Mouse (Mus musculus): ENCODE results near the gene Taar1.

Gene Taar1

DNA sequence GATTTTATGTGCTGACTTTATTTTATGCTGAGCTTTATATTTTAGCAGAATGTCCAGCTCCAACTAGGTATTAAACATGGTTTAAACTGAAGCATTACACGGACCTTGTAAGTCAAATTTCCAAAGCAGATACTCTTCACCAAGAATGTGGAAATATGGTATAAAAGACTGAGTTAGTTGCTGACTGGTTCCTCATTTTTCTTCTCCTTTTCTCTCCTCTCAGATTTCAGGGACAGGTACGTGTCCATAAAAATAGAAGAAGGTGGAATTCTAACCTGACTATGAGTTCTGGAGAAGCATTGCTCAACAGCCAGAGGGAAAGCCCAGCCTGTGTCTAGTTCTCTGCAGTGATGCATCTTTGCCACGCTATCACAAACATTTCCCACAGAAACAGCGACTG lies at the start of gene Taar1:
Gene Taar1, plus strand, starts transcription at position 301 of the 400 bp plus-strand sequence.
- no peak for DNase-seq (ENCODE audit: low read depth)

GRCm38 (mm10) chr10:23880695-23881094 lies 39.5 kb upstream of the Taar1 start:
- DNase-seq (ENCODE audit: low read depth) = no peak

GRCm38 (mm10) chr10:23884910-23885309 lies 35.2 kb upstream of the Taar1 start:
- no peak for DNase-seq (ENCODE audit: low read depth)

DNA sequence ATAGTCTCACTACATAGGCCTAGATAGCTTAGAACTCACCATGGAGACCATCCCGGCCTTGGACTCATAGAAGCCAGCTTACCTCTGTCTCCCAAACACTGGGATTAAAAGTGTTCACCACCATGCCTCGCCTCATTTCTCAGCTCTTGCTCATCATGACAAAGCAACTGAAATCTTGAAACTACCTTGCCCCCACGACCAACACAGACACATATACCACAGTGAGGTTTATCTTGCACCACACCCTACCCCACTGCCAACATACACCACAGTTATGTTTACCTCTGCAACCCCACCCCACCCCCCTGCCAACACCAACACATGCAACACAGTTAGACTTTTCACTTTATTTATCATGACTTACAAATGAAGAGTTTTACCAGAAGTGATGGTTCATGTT lies 34.1 kb upstream of the Taar1 start:
- no peak for DNase-seq (ENCODE audit: low read depth)

DNA sequence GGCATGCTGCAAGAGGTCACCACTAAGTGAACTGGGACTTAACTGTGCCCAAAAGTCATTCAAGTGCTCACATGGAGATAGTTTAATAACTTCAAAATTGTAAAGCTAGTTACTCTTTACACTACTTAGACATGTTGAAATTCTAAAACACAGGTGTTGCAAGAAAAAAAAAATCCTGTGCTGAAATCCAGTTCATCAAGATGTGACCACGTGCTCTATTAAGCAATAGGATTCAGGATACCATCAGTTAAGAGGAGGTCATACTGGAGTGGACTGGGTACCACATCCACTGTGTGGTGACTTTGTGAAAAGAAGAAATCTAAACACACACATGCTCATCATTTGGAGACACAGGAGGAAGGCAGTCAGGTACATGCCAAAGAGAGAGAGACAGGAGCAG lies 27.2 kb upstream of the Taar1 start:
- no peak for DNase-seq (ENCODE audit: low read depth)

GRCm38 (mm10) chr10:23894601-23895349 lies 25.4 kb upstream of the Taar1 start, which contains the start of gene Vnn1:
Vnn1 (plus strand) TSS chr10:23894688.
- peak; percentile 29 for DNase-seq (ENCODE audit: low read depth)

DNA sequence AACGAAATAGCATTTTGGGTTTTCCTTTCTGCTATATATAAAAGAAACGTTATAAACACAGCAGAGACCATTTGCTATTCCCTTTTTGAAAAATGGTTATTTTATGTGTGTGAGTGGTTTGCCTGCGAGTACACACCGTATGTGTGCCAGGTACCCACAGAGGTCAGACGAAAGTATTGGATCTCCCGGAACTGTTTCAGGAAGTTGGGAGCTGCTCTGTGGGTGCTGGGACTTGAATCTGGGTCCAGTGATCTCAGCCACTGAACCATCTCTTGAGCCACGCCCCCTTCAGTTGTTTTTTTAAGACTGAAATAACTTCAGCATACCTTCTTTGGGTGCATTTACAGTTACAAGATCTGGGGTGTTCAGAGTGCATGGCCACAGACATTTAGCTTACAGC lies 24.8 kb upstream of the Taar1 start:
- DNase-seq (ENCODE audit: low read depth) = no peak

DNA sequence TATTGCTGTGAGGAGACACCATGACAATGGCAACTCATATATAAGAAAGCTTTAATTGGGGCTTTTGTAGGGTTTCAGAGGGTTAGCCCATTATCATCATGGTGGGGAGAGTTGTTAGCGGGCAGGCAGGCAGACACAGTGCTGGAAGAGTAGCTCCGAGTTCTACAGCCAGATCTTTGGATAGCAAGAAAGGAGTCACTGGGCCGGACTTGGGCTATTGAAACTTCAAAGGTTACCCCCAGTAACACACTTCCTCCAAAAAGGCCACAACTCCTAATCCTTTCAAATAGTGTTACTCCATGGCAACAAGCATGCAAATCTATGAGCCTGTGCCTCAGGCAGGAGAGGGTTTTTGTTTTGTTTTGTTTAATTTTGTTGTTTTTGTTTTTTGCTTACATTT lies 19.0 kb upstream of the Taar1 start:
- DNase-seq (ENCODE audit: low read depth) = no peak

- no peak for DNase-seq (ENCODE audit: low read depth)
Observed at GRCm38 (mm10) chr10:23905661-23906060, 14.5 kb upstream of the Taar1 start.

DNA sequence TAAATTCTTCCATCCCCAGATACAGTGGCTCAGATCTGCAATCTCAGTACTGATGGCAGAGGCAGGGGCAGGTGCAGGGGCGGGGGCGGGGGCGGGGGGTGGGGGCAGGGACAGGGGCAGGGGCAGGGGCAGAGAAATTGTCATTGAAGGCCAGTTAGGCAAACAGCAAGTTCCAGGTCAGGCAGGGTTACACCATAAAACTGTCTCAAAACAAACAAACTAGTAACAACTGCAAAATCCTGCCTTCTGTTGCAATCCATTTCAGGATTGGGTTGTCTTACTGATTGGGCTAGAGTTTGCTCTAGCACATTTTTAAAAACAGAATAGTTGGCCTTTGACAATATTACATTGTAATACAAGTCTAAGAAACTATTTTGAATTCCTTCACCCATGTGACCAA lies 2.3 kb downstream of the Taar1 start:
- DNase-seq (ENCODE audit: low read depth) = no peak

DNA sequence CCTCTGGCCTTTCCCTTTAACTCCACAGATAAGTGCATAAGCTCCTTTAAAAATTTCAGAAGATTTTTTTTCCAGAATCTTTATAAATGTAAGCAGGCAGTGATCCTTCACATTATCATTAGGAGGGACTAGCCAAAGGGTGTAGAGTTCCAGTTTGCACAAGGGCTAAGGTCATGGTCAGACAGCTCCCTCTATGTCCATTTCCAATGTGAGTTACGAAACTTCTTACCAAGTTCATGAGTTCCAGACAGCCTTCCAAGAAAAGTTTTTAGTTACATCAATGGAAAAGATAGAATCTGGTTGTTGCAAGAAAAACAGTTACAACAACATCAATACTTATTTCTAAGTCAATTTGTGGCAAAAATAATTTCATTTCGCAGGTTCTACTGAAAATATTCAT lies 3.8 kb downstream of the Taar1 start:
- no peak for DNase-seq (ENCODE audit: low read depth)

DNA sequence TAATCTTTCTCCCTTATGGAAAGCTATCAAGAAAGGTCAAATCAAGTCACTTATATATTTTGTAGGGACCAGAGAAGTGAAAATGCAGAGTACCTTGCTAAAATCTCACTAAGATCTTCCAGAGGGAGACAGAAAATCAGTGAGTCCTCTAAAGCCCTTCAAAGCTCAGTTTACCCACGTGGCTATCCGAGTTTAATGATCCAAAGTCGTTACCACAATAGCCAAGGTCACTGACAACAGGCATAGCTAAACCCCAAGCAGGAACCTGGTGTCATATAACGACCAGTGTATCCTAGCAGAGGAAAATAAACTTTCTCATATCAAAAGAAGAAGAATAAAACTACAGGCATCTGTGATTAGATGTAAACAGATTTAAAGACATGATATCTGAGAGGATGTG lies 17.5 kb downstream of the Taar1 start:
- DNase-seq (ENCODE audit: low read depth) = no peak

DNA sequence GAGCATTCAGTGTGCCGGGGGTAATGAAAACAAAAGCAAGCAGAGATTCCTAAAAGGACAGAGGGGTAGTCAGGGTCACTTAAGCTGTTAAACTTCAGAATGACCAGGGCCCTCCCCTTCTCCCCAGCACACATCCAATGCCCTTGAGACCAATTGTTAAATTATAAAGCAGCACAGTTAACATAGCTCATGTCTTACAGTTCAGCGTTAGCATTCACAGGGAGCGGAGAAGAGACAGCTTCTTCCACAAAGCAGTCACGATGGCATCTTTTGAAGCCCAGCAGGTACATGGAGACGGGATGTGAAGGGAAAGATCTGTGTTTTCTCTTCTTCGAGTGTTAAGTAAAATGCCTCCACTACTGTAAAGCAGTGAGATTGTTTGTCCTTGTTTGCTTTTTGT lies 18.2 kb downstream of the Taar1 start, which contains the start of gene Taar2:
Gene Taar2, plus strand, starts transcription at position 261 of the 400 bp plus-strand sequence.
- DNase-seq (ENCODE audit: low read depth) = no peak

DNA sequence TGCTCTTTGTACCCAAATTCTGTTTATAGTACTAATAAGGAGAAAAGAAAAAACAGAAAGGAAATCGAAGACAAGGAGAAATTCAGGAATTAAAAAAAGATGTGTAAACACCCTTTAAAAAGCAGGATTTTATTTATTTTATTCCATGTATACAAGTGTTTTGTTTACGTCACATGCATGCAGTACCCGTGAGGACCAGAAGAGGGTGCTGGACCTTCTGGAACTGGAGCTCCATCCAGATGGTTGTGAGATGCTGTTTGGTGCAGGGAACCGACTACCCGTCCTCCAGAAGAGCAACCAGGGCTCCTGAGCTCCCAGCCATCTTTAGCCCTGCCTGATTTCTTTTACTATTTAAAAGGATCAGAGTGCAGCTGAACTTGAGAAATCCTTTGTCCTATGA lies 22.3 kb downstream of the Taar1 start:
- DNase-seq (ENCODE audit: low read depth) = no peak

DNA sequence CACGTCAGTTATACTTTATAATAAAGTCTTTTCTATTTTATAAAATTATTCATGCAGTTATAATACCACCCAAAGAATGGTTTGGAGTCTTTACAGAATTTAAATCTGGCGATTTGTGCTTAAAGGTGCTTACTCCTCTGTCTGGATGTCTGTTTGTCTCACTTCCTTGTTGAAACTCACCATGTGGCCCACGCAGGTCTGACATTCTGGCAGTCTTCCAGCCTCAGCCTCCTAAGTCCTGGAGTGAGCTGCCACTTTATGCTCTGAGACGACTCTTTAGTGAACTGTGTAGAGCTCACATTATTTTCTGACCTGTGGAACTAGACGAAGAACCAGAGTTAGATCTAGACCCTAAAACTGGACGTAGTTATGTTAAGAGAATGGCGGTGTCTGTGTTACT lies 27.9 kb downstream of the Taar1 start:
- DNase-seq (ENCODE audit: low read depth) = no peak

DNA sequence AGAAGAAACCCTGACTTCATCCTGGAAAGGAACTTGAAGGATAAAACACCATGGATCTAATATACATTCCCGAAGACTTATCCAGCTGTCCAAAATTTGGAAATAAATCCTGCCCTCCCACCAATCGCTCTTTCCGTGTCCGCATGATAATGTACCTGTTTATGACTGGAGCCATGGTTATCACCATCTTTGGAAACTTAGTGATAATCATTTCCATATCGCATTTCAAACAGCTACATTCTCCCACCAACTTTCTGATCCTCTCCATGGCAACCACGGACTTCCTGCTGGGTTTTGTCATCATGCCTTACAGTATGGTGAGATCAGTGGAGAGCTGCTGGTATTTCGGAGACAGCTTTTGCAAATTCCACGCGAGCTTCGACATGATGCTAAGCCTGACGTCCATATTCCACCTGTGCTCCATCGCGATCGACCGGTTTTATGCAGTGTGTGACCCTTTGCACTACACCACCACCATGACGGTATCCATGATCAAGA lies 29.4 kb downstream of the Taar1 start, which contains the start of gene Taar3:
Gene Taar3, plus strand, starts transcription at position 51 of the 498 bp plus-strand sequence.
- no peak for DNase-seq (ENCODE audit: low read depth)

DNA sequence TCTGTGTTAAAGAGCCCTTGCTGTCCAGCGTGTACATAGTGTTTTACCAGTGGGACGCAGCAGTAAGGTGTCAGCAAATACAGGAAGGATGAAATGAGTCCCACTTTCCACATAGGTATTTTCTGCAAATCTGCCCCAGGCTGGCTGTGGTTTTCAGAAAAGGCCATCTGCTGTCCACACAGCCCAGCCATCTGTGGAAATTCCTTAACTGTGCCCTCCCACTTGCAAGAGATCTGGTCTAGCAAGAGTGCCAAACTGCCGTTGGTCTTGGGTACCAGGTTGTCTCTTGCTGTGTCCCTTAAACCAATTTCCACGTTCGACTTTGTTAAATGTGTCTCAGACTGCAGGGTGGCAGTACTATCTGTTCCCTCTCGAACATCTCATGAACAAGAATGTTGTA lies 31.6 kb downstream of the Taar1 start:
- no peak for DNase-seq (ENCODE audit: low read depth)

DNA sequence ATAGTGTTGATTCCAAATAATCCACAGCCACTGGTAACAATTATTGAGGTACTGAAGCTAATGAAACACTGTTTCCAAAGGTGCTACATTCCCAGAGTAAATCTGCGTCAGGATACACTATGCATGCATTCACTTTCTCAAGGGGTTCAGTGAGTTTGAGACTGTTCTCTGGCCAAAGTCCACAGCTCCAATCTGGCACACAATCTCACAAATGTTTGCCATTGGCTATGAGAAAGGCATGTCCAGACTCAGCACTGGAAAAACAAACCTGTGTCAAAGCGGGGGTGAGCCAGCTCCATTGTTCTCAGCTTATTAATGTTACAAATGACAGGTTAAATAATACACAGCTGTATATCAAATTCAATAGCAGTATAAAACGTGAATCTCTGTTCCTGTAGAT lies 38.9 kb downstream of the Taar1 start:
- DNase-seq (ENCODE audit: low read depth) = no peak

DNA sequence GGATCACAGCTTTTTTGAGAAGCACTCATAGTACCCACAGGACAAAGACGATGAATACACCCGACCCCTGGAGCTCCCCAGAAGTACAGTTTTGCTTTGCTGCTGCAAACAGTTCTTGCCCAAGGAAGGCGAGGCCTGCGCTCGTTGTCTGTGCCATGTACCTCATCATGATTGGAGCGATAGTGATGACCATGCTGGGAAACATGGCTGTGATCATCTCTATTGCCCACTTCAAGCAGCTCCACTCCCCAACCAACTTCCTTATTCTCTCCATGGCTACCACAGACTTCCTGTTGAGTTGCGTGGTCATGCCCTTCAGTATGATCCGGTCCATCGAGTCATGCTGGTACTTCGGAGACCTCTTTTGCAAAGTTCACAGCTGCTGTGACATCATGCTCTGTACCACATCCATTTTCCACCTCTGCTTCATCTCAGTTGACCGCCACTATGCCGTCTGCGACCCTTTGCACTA lies 40.3 kb downstream of the Taar1 start, which contains the start of gene Taar4:
Gene Taar4, plus strand, starts transcription at position 51 of the 472 bp plus-strand sequence.
- no peak for DNase-seq (ENCODE audit: low read depth)

- DNase-seq (ENCODE audit: low read depth) = no peak
Observed at GRCm38 (mm10) chr10:23963444-23963843, 43.3 kb downstream of the Taar1 start.

DNA sequence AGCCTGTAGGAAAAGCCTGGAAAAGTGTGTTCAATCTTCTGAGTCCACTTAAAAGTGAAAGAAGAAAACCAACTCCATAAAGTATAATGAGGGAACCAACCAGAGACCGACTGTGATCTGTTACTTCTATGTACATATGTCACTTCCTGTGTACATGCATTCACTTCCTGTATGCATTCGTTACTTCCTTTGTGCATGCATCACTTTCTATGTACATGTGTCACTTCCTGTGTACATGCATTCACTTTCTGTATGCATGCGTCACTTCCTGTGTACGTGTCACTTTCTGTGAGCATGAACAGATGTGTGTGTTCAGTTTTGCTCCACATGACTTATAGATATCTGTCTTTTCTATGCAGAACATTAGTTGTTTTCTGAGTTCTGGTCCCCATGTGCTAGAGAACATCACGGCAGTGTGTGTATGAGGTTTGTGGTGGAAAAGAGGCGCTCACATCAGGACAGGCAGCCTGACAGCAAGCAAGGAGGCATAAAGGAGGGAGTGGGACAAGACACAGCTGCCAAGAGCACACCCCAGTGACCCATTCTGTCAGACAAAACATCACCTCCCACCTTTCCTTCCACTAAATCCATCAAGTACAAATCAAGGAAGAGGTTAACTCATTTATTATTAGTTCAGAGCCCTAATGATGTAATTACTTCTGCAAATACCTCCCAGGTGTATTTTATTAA lies 44.9 kb downstream of the Taar1 start:
- DNase-seq (ENCODE audit: low read depth) = no peak

DNA sequence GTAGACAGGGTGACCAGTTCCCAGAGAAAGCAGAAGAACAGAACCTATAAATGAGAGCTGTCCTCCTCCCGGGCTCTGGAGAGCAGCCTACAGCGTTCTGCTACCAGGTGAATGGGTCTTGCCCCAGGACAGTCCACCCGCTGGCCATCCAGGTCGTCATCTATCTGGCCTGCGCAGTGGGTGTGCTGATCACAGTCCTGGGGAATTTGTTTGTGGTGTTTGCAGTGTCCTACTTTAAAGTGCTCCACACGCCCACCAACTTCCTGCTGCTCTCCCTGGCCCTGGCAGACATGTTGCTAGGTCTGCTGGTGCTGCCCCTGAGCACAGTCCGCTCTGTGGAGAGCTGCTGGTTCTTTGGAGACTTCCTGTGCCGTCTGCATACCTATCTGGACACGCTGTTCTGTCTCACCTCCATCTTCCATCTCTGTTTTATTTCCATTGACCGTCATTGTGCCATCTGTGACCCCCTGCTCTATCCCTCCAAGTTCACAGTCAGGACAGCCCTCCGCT lies 50.6 kb downstream of the Taar1 start, which contains the start of gene Taar5:
Gene Taar5, plus strand, starts transcription at position 51 of the 510 bp plus-strand sequence.
- no peak for DNase-seq (ENCODE audit: low read depth)

Data from fibroblast of lung, adult 2 months (primary cell).